Mouse (Mus musculus) granulocyte monocyte progenitor cell, adult 5-6 weeks (primary cell): Measurements from ENCODE around the gene Eprs. TPM values are rescaled to one million over a fixed set of nuclear protein-coding genes. Genes with fewer than 3 reads are reported as not detected.
A peak's percentile ranks its signal among the peaks of the same experiment; 100 is the strongest.
"Not testable (repeated sequence)": the region's sequence is repeated elsewhere in the genome, so short reads cannot be mapped to it uniquely, and the experiment has no call there.

Source experiments
- ATAC-seq: replicated peaks from 2 replicates; pipeline ENCODE4 v1.8.0; 2016; ENCODE audit warnings: mild to moderate bottlenecking, moderate TSS enrichment, inconsistent platforms; ENCODE audit not compliant: poor library complexity, severe bottlenecking
- total RNA-seq, 2 experiments: library from RNA; stranded (forward) in 1 of 2; stranded (reverse) in 1 of 2; fragments of 200-712, 200-1000 nt in 1 of 2; fragments of >200 nt in 1 of 2; fragmentation: Nextera tagmentation in 1 of 2; gene quantifications; 2 replicates each; pipeline ENCODE4 v1.2.3; 2014 to 2017

The Eprs gene
- 87.1 and 119 TPM in 2 replicates for total RNA-seq (2014; fragmentation: Nextera tagmentation)
- 248 and 270 TPM in 2 replicates for total RNA-seq (2017)

DNA sequence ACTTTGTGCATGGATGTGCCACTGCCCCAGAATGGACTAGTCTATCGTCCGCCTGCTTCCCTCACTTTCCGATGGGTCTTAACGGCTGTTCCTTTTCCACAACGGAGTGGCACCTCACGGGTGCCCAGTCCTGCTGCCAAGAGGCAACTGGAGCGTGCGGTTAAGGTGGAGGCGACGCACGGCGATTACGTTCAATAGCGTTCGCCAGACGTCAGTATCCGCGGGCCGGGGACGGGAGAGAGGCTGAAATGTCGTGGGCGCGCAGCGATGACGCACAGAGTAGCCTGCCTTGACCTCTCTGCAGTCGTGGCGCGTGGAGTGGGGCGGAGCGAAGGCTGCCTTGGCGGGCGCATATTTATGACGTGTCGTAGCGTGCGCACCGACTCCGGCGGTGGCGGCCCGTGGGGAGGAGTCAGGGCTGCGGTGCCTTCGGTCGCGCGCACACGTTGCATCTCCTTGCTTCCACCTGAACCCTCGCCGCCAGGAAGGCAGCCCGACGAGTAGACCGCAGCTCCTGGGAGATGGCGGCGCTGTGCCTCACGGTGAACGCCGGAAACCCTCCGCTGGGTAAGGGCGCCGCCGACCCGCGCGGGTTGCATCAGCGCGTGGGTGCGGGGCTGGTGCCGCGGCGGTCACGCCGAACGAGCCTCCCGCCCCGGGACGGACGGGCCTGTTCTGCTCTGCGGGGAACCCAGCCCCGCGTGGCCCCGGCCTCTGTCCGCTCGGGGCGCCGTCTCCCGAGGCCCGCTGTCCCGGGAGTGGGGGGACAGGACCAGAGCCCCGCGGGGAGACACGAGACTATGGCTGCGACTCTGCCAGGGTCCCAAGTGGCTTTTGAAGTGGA lies at the start of gene Eprs:
Gene Eprs, plus strand, starts transcription at position 368 of the 844 bp plus-strand sequence.
- ATAC-seq = peak; percentile 87

DNA sequence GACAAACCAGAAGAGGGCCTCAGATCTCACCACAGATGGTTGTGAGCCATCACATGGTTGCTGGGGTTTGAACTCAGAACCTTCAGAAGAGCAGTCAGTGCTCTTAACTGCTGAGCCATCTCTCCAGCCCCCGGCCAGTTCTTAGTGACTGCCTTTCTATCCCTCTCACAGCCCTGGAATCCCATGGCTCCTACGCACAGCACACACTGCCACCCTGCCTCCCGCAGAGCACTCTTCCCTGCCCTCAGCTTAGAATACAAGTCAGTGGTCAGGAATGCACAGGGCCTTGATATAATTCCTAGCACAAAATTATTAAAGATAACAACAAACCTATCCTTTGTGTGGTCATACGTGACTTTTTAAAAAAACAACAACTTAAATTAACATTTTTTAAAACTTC lies 48.3 kb upstream of the Eprs start:
- no peak for ATAC-seq

DNA sequence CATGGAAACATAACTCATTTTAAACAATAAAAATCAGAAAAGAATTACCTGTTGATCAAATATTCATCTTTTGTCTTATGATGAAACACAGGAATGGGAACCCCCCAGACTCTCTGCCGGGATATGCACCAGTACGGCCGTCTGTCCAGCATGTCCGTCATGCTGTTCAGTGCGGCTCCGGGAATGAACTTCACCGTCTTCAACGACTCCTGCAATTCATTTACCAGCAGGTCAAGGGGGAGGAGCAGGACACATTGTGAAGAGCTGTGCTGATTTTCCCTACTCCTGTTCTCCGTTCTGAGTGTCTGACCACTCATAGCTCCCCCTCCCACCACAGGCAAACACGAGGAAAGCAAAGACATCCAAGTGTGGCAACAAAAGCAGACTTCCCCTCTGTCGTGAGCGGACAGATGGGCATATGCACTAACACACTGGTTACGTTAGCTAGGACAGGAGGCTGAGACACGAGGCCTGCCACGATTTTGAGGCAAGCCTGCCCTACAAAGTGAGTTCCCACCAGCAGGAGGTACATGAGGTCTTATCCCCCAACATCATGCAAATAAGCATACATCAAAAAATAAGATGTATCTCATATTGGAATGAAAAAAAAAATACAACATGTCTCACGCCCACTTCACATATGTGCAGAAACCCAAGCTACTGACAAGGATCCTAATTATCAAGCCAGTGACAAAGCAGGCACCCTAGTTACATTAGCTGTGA lies 46.8 kb upstream of the Eprs start:
- no peak for ATAC-seq

DNA sequence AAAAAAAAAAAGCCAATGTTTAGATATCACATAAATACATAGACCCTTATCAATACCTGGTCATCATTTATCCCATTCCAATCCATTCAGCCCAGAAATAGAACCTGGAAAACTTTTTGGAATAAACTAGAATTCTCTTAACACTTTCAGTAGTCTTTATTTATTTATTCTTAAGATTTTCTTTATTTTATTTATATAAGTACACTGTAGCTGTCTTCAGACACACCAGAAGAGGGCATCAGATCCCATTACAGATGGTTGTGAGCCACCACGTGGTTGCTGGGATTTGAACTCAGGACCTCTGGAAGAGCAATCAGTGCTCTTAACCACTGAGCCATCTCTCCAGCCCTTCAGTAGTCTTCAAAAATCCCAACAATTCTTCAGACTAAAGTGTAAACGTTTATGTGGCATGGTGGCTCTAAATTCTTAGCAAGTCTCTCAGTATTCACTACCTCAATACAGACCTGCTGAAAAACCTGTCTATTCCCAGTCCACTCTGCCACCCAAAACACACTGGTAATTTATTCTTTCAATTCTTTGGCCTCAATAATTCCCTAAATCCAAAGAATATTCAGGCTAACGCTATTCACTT lies 35.0 kb upstream of the Eprs start:
- not testable (repeated sequence) for ATAC-seq

DNA sequence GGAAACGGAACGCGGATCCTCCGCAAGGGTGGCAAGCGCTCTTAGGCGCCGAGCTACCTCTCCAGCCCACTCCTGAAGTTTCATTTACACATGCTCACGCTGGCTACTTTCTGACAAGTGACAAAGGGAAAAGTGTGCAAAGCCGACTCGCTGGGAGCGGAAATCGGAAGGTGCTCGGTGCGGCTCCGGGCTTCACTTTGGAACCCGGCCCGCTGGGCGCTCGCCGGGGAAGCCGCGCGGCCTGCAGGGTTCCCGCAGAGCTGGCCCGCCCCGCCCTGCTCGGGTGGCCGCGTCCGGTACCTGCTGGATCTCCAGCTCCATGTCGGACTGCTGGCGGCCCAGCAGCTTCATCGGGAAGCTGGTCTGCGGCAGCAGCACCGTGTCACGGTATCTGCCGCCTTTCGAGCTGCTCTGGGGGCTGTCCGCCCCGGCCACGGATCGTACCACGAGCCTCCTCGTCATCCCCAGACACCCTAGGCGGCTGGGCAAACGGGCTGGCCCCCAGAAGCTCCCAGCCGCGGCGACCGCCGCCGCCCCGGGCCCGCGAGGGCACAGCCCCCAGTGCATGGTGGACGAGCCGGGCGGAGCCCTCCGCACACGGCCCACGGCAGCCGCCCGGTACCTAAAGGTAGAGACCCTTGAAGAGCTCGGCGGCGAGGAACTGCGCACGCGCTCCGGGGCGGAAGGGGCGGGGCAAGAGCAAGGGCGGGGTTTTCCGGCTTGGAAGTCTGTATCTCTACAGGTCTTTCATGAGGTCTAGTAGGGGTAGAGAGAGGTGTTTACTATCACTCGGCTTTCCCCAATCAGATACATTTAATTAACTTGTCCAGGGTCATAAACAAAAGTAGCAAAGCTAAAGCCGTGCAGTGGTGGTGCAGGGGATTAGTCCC lies 33.9 kb upstream of the Eprs start, which contains the start of gene Iars2:
Gene Iars2, minus strand, starts transcription at position 676 of the 890 bp plus-strand sequence.
- ATAC-seq = peak; percentile 63

DNA sequence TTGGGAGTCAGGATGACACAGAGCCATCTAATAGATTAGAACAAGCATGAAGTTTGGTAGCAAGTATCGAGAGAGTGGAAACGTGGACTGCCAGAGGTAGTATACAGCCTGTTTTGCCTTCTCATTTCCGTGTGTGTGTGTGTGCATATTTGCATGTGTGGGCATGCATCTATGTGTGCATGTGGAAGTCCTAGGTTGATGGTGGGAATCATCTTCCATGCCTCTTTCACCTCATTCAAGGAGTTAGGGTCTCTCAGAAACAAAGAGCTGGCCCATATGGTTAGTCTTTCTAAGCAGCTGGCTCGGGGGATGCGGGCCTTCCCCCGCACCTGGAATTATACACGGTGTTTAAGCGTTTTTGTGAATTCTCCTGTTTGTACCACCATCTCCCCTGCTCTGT lies 33.0 kb upstream of the Eprs start:
- no peak for ATAC-seq

DNA sequence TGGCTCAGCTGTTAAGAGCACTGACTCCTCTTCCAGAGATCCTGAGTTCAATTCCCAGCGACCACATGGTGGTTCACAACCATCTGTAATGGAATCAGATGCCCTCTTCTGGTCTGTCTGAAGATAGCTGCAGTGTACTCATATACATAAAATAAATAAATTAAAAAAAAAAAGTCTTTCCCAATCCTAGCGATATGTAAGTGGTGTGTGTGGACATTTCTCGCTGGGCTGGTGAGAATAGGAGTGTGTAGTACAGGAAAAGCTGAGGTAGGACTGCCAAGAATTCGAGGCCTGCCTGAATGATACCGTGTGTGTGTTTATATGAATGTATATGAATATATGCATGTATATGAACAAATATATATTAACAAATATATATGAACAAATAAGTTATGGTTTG lies 31.5 kb upstream of the Eprs start:
- peak; percentile 26 for ATAC-seq

DNA sequence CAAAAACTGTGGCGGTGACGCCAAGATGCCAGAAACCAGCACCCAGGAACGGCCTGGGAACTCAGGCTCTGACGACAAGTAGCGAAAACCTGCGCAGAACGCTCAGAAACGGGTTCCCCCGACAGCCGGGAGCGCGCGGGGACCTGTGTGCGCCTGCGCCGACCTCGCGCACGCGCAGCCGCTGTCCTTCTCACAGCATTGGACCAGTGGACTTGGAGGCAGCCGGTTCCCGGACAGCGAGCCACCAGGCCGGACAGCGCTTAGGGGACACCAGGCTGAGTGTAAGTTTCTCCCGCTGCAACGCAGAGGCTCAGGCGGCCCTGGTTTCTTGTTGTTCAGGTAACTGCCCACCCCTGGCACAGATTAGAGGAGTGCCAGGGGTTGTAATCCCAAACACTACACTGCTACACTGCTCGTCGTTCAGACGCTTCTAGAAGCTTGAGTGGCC lies 30.8 kb upstream of the Eprs start, which contains the start of gene Bpnt1:
Gene Bpnt1, plus strand, starts transcription at position 167 of the 448 bp plus-strand sequence.
- ATAC-seq = peak; percentile 77

DNA sequence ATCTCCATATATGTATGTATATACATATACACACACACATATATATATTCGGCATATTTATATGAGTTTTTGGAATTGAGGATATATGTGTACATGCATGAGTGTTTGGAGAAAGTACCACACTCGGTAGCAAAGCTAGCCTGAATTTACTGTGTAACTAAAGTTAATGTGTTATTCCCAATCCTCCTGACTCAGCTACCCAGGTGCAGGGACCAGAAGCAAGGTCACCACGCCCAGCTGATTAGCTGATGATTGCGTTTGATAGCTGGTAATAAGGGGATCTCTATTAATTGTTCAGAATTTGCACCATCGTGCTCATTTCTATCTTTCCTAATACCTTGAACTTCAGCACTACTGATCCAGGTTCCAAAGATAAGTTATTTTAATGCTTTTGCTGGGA lies 29.2 kb upstream of the Eprs start:
- ATAC-seq = no peak

DNA sequence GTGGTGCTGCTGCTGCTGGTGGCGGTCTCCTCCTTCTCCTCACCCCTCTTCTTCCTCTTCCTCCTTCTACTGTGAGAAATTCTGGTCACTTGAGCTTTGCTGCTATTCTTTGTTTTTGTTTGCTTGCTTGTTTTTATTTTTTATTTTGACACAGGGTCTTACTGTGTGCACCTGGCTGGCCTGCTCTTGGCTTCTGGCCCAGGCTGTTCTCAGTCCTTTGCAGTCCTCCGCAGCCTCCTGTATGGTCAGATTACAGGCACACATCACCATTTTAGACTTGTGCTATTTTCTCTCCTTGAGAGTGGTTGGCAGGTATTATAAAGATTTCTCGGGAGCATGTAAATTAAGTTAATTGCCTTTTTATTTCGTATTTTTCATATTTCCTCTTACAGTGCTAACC lies 28.7 kb upstream of the Eprs start:
- ATAC-seq = no peak

DNA sequence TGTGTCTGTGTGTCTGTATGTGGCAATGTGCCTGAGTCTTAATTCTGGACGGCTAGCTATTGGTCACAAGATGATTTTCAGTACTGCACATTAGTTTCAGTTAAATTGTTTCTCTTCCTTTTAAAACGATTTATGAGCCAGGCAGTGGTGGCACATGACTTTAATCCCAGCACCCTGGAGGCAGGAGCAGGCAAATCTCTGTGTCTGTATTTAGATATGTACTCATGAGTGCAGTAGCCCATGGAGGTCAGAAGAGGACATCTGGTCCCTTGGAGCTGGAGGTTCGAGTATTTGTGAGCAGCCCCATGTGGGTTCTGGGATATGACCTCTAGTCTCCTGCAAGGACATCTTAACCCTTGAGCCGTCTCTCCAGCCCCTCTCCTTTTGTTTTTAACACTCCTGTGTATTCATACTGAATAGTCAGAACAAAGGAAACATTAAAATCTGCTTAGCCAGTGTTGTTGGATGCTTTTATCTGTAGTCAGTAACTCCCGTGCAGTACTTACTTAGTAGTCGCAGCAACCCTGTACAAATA lies 27.5 kb upstream of the Eprs start:
- ATAC-seq = no peak

DNA sequence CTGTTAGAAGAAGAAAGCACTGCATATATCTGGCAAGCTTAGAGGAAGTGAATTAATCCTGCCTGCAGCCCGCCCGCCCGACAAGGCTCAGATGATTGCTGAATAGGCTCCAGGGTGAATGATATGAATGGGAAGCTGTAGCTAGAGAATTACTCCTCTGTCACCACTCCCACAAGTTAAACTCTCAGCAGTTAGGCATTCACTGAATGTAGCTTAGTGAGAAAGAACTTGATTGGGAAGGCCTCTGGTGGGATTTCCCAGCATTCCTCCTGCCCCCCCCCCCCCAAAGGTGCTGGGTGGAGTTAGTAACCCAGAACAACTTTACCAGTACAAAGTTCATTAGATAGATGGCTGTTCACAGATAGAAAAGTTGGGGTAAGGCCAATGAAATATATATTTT lies 26.3 kb upstream of the Eprs start:
- ATAC-seq = no peak

DNA sequence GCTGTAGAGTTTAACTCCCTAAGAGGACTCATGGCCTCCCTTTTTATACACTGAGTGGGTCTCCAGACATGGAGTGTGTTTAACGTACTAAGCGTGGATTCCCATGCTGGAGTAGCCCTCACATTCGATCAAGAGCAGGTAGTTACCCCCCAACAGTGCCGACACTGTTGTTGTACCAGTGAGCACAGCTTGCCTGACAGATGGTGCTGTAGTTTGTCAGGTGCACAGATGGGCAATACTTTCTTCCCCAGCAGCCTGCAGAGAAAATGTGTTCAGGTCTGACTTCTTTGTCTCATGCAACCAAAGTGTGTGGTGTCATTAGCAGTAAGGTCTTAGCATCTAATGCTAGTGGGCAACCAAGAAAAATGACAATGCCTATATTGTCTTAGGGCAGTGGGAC lies 20.4 kb upstream of the Eprs start:
- no peak for ATAC-seq

DNA sequence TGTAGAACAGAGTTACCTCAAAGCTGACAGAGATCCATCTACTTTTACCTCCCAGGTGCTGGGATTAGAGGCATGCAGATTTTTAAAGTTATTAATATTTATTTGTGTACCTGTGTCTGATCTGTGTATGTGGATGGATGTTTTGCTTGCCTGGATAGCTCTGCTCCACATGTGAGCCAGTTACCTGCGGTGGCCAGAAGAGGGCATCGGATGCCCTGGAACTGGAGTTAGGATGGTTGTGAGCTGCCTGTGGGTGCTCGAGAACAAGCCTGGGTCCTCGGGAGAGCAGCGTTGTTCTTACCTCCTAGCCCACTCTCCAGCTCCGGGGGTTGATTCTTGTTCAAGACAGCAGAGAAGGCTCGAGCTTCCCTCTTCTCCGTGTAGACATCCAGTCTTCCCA lies 19.4 kb upstream of the Eprs start:
- peak; percentile 53 for ATAC-seq

DNA sequence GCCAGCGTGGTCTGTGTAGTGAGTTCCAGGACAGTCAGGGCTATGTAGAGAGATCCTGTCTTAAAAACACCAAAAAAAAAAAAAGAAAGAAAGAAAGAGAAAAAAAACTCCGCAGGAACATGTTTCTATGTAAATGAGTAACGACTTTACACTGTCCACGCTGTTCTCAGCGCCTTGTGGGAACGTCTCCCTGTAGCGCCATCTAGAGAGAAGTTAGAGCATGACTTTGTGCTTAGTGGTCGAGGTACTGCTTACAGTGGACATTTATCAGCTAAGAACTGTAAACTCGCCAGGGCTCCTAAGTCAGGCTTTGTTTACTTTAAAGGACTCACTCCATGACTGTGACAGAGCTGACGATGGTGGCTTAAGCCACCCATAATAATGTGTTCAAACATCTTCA lies 16.7 kb upstream of the Eprs start:
- peak; percentile 63 for ATAC-seq

DNA sequence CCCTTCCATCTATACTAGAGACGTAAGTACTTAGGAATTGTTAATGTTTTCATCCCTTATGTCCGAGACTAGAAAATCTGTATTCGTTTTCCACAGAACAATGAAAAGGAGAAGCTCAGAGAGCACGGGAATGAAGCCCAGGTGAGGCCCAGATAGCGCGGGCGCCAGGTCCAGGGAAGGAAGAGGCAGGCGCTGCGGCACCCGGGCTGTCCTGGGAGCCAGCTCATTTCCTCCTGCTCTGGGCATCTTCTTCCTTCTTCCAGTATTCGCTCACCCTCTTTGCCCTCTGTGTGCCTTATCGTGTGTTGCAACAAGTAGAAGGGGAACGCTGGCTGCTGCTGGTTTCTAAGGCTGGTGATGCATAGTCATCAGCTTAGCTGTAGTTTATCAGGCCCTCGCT lies 13.1 kb upstream of the Eprs start:
- ATAC-seq = no peak

DNA sequence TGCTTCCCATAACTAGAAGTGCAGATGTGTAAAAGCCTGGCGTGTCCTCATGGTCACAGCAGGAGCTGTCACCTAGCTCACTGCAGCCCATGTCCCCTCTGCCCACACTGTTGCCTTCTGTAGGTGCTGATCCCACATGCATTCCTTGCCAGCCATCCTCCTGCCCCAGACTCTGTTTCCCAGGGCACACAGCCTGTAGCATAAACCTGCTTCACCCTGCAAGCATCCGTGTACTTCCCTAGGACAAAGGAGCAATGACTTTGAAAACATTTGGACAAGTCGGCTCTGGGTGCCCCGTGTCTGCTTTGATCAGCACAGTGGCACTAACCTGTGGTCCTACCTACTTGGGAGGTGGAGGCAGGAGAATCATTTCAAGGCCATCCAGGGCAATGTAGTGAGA lies 12.2 kb upstream of the Eprs start:
- ATAC-seq = no peak

DNA sequence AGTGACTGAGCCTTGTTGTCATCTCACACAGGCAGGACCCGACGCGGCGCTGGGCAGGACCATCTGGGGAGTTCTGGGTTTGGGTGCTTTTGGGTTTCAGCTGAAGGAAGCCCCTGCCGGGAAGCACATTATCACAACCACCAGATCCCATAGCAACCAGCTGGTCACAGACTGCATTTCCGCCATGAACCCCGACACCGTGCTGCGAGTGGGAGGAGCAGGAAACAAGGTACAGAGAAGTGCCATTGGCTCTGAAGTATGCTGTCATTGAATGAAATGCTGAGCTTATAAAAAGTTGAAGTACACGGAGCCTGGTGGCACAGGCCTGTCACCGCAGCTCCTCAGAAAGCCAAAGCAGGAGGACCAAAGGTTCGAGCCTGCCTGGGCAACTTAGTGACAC lies 10.7 kb upstream of the Eprs start:
- peak; percentile 66 for ATAC-seq

DNA sequence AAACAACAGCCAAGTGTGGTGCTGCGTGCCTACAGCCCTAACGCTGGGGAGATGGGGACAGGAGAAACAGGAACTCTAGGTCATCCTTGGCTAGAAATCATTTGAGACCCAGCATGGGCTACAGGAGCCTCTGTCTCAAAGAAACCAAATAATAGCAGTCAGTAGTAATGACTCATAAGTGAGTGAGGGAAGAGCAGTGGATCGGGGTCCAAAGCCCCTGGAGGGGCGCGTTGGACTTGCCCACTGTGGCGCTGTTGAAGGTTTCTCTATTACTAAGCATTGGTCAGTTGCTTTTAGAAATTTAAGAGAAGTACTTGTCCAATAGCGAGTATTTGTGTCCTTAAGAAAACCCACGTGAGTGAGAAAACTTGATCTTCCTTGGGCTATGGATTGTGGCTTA lies 9.5 kb upstream of the Eprs start:
- ATAC-seq = no peak

DNA sequence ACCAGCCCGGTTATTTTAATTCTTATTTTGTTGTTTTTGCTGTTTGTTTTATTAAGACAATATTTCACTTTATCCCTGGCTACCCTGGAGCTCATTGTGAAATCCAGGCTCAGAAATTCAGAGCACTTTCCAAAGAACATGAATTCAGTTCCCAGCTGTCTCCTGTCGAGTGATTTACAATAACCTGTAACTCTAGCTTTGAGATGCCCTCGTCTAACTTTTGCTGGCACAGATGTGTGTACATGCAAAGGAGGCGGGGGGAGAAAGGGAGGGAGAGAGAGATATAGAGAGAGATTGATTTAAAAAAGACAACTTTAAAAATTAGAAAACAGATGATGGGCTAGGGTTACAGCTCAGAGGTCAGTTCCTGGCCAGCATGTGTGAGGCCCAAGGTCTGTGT lies 8.1 kb upstream of the Eprs start:
- ATAC-seq = no peak
